Mouse (Mus musculus) 3T3-L1 (cell line): Measurements from ENCODE around the gene Dnah1.

Experiments
- DNase-seq: peaks from one replicate; pipeline ENCODE4 v3.0.0-alpha.2; 2015; ENCODE audit warnings: low read depth, low spot score

Dnah1 gene

GRCm38 (mm10) chr14:31319546-31319945, 4.2 kb downstream of the Dnah1 start:
- no peak for DNase-seq

- DNase-seq: no peak
These were observed 5.9 kb downstream of the Dnah1 start for GRCm38 (mm10) chr14:31317754-31318153.

GRCm38 (mm10) chr14:31316613-31317012, 7.1 kb downstream of the Dnah1 start:
- no peak for DNase-seq

GRCm38 (mm10) chr14:31313192-31313591, 10.5 kb downstream of the Dnah1 start:
- no peak for DNase-seq

- DNase-seq: no peak
These were observed 38.0 kb downstream of the Dnah1 start for GRCm38 (mm10) chr14:31285728-31286127.

GRCm38 (mm10) chr14:31272164-31272563, 51.5 kb downstream of the Dnah1 start:
- peak; percentile 79 for DNase-seq

GRCm38 (mm10) chr14:31271121-31271520, 52.6 kb downstream of the Dnah1 start:
- no peak for DNase-seq

- no peak for DNase-seq
These were observed 54.1 kb downstream of the Dnah1 start for GRCm38 (mm10) chr14:31269456-31270100.

- DNase-seq: no peak
These were observed 55.2 kb downstream of the Dnah1 start for GRCm38 (mm10) chr14:31268301-31269001.

GRCm38 (mm10) chr14:31267649-31268048, 56.0 kb downstream of the Dnah1 start:
- no peak for DNase-seq

GRCm38 (mm10) chr14:31260932-31261331, 62.8 kb downstream of the Dnah1 start:
- DNase-seq: no peak

GRCm38 (mm10) chr14:31260374-31260773, 63.3 kb downstream of the Dnah1 start:
- DNase-seq: no peak

GRCm38 (mm10) chr14:31258476-31259050, 65.1 kb downstream of the Dnah1 start:
- no peak for DNase-seq

GRCm38 (mm10) chr14:31252091-31252490, 71.6 kb downstream of the Dnah1 start:
- DNase-seq: no peak

GRCm38 (mm10) chr14:31251626-31252025, 72.1 kb downstream of the Dnah1 start:
- DNase-seq: no peak

- DNase-seq: peak; percentile 74
These were observed 72.6 kb downstream of the Dnah1 start, which contains the start of the genes Phf7 and Bap1 for GRCm38 (mm10) chr14:31251084-31251604. Gene Phf7 (minus strand): TSS chr14:31251317. Gene Bap1 (plus strand): TSS chr14:31251450.

GRCm38 (mm10) chr14:31250222-31251083, 73.2 kb downstream of the Dnah1 start:
- peak; percentile 65 for DNase-seq

- no peak for DNase-seq
These were observed 75.3 kb downstream of the Dnah1 start for GRCm38 (mm10) chr14:31248396-31248795.

- DNase-seq: no peak
These were observed 77.8 kb downstream of the Dnah1 start for GRCm38 (mm10) chr14:31245946-31246345.

- no peak for DNase-seq
These were observed 78.9 kb downstream of the Dnah1 start for GRCm38 (mm10) chr14:31244777-31245176.

GRCm38 (mm10) chr14:31240528-31240927, 83.2 kb downstream of the Dnah1 start:
- no peak for DNase-seq
